Mouse (Mus musculus) lung, embryonic 15.5 days (tissue): ENCODE measurements at regions not wholly inside any gene's neighbourhood (a gene's known extent, or its start where the extent isn't known, plus 50 kb on each side); places are given as distances from the start of the nearest gene placed in this dataset.

Source experiments
- ATAC-seq: fragments of 200-750 bp; cut with Nextera tagmentation; 2 replicates; pipeline ENCODE4 v1.8.0; 2017; ENCODE audit warnings: moderate number of reproducible peaks, borderline replicate concordance; ENCODE audit not compliant: low FRiP score, low TSS enrichment; ENCODE audit errors: extremely low read depth
- H3K27ac ChIP-seq: fragments of 300-500 bp; sonication (generic); 2 replicates; pipeline ENCODE4 v1.5.1; 2015; ENCODE audit warnings: moderate library complexity, mild to moderate bottlenecking, inconsistent platforms
- H3K27me3 ChIP-seq: fragments of 300-500 bp; sonication (generic); 2 replicates; pipeline ENCODE4 v1.6.1; 2015; ENCODE audit warnings: inconsistent platforms
- H3K36me3 ChIP-seq: fragments of 300-500 bp; sonication (generic); 2 replicates; pipeline ENCODE4 v1.6.1; 2015; ENCODE audit warnings: inconsistent platforms
- H3K4me1 ChIP-seq: fragments of 300-500 bp; sonication (generic); 2 replicates; pipeline ENCODE4 v1.6.1; 2015; ENCODE audit warnings: inconsistent platforms
- H3K4me2 ChIP-seq: fragments of 300-500 bp; sonication (generic); 2 replicates; pipeline ENCODE4 v1.6.1; 2015; ENCODE audit warnings: inconsistent platforms, mild to moderate bottlenecking, moderate library complexity
- H3K4me3 ChIP-seq: fragments of 300-500 bp; sonication (generic); 2 replicates; pipeline ENCODE4 v1.5.1; 2015; ENCODE audit warnings: mild to moderate bottlenecking, inconsistent platforms
- H3K9ac ChIP-seq: fragments of 300-500 bp; sonication (generic); 2 replicates; pipeline ENCODE4 v1.6.1; 2015; ENCODE audit warnings: inconsistent platforms
- H3K9me3 ChIP-seq: fragments of 300-500 bp; sonication (generic); 2 replicates; pipeline ENCODE4 v1.6.1; 2016; ENCODE audit warnings: inconsistent platforms
- WGBS: fragments of 180-500 bp; shearing (Covaris S2); methylation state at CpG from one replicate; pipeline ENCODE4 v1.1.7; 2015; 5-methylcytosine and 5-hydroxymethylcytosine counted together

DNA sequence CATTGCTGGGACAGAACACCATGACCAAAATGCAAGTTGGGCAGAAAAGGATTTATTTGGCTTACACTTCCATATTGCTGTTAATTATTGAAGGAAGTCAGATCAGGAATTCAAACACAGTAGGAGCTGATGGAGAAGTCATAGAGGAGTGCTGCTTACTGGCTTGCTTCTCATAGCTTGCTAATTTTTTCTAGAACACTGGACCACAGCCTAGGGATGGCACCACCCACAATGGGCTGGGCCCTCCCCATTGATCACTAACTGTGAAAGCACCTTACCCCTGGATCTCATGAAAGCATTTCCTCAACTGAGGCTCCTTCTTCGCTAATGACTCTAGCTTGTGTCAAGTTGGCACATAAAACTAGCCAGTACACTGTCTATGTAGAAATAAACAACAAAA is 381.3 kb downstream of the Nup35 start:
- H3K27ac ChIP-seq = no peak overlapping the region
- no peak overlapping the region for H3K4me2 ChIP-seq
- H3K27me3 ChIP-seq = no peaks in the 10 kb centered on the region
- H3K36me3 ChIP-seq = no peaks in the 10 kb centered on the region
- no peak for ATAC-seq
- H3K9me3 ChIP-seq = no peaks in the 10 kb centered on the region
- H3K4me3 ChIP-seq = no peak overlapping the region
- WGBS = 83% methylated on average over 1 of the region's 1 CpGs
- no peaks in the 10 kb centered on the region for H3K4me1 ChIP-seq
- no peak overlapping the region for H3K9ac ChIP-seq

DNA sequence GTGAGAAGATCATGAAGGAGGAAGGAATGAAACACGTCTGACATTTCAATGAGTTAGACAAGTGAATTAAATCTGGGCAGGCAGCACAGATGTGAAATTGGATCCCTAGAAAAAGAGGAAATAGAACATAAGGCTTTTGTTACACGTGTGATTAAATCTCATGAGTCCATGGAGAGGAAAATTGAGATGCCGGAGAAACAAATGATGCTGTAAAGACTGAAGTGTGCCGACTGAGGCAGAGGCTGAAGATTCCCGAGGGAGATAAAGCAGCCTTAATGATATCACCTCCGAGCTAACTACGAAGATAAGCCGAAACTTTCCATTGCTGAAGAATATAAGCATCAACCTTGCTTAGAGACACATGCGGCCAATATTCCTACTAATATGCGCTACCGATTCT is 390.0 kb downstream of the Nup35 start:
- H3K9me3 ChIP-seq = no peaks in the 10 kb centered on the region
- H3K36me3 ChIP-seq = no peaks in the 10 kb centered on the region
- ATAC-seq = no peak
- H3K4me3 ChIP-seq = no peak overlapping the region
- no peak overlapping the region for H3K4me2 ChIP-seq
- H3K4me1 ChIP-seq = no peaks in the 10 kb centered on the region
- no peak overlapping the region for H3K27ac ChIP-seq
- 87% methylated on average over 11 of the region's 11 CpGs for WGBS
- no peaks in the 10 kb centered on the region for H3K27me3 ChIP-seq
- H3K9ac ChIP-seq = no peak overlapping the region

DNA sequence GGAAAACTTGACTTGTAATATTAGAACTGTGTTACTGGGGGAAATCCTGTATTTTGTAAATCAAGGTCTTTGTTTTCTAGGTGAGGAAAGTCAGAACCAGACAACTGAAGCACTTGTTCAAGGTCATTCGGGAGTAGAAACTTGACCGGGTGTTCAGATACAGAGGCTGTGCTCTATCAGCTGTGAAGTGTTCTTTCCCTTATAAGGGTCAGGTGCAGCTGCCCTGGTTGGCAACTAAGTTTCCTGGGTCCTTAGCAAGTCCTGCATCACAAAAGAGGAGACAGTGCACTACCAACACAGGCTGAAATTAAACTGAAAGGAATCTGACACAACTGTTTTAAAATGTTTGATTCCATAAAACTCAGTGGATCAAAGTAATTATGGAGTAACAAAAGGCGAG is 406.6 kb downstream of the Nup35 start:
- Histone ChIP-seq H3K9me3 (no peaks in the 10 kb centered on the region), H3K27me3 (no peaks in the 10 kb centered on the region), H3K27ac (no peak overlapping the region), H3K9ac (no peak overlapping the region), H3K36me3 (no peaks in the 10 kb centered on the region), H3K4me1 (no peaks in the 10 kb centered on the region), H3K4me2 (no peak overlapping the region), H3K4me3 (no peak overlapping the region)
- no peak for ATAC-seq
- WGBS = 79% methylated on average over 3 of the region's 3 CpGs
